Mouse (Mus musculus) limb, embryonic 10.5 days (tissue): ENCODE data around the gene Mmd. TPM values are rescaled to one million over a fixed set of nuclear protein-coding genes. Genes with fewer than 3 reads are reported as not detected.

ENCODE experiments used
- DNase-seq: peaks from one replicate; pipeline ENCODE4 v3.0.0-alpha.2; 2017; ENCODE audit warnings: low spot score
- H3K27ac ChIP-seq: fragments of 300-500 bp; sonication (generic); 2 replicates; pipeline ENCODE4 v1.5.1; 2016; ENCODE audit warnings: mild to moderate bottlenecking
- H3K27me3 ChIP-seq: fragments of 300-500 bp; sonication (generic); 2 replicates; pipeline ENCODE4 v1.6.1; 2016; ENCODE audit warnings: low read depth, mild to moderate bottlenecking; ENCODE audit not compliant: poor library complexity, severe bottlenecking
- H3K36me3 ChIP-seq: fragments of 300-500 bp; sonication (generic); 2 replicates; pipeline ENCODE4 v1.6.1; 2016; ENCODE audit warnings: mild to moderate bottlenecking, moderate library complexity
- H3K4me1 ChIP-seq: fragments of 300-500 bp; sonication (generic); 2 replicates; pipeline ENCODE4 v1.6.1; 2016
- H3K4me3 ChIP-seq: fragments of 300-500 bp; sonication (generic); 2 replicates; pipeline ENCODE4 v1.5.1; 2016; ENCODE audit warnings: mild to moderate bottlenecking, moderate library complexity
- H3K9me3 ChIP-seq: fragments of 300-500 bp; sonication (generic); replicated peaks from 2 replicates; pipeline ENCODE4 v1.6.1; 2016; ENCODE audit warnings: mild to moderate bottlenecking
- WGBS: fragments of 180-500 bp; shearing (Covaris S2); methylation state at CpG from one replicate; pipeline ENCODE4 v1.1.7; 2016; 5-methylcytosine and 5-hydroxymethylcytosine counted together
- polyA plus RNA-seq: library from polyadenylated mRNA; unstranded; fragments of >200 nt; fragmentation: Nextera tagmentation; extraction: Ambion mirVana; gene quantifications from 2 replicates; pipeline ENCODE4 v1.2.1, GENCODE M21; 2016

Mmd gene
- polyA plus RNA-seq, 1 experiment from 2014 or later = 38.0 TPM

DNA sequence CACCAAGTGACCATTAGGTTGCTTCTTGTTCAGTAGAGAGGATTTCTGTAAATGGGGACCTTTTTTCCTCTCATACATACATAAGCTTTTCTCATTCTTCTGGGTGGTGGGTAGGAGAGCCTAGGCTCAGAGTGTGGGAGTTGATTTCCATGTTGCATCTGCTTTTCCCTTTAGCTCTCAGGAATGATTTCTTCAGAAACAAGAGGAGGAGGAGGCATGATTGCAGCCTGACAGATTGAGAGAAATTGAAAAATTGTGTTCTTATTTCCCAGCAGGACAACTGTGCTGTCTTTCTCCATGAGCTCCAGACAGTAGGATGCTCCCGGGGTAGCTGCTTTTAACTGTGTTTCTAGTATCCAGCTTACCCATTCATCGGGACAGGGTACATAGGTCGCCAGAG lies 5.3 kb downstream of the Mmd start:
- WGBS = 94% methylated on average over 3 of the region's 3 CpGs
- H3K27me3 ChIP-seq = no peaks in the 10 kb centered on the region

GRCm38 (mm10) chr11:90255687-90256086 lies 6.4 kb downstream of the Mmd start:
- Histone ChIP-seq H3K4me1 (peaks cover 9% of the 10 kb centered on the region), H3K27ac (no peak overlapping the region), H3K36me3 (peaks cover 47% of the 10 kb centered on the region), H3K9me3 (no peaks in the 10 kb centered on the region), H3K4me3 (no peak overlapping the region), H3K27me3 (no peaks in the 10 kb centered on the region)
- no peak for DNase-seq
- WGBS = 82% methylated on average over 6 of the region's 6 CpGs

More for the DNA sequence above, 5.3 kb downstream of the Mmd start:
- Histone ChIP-seq H3K4me1 (peaks cover 19% of the 10 kb centered on the region), H3K4me3 (no peak overlapping the region), H3K9me3 (no peaks in the 10 kb centered on the region), H3K36me3 (peaks cover 36% of the 10 kb centered on the region), H3K27ac (no peak overlapping the region)
- no peak for DNase-seq

GRCm38 (mm10) chr11:90256833-90257525 lies 7.7 kb downstream of the Mmd start:
- Histone ChIP-seq H3K4me1 (peaks cover 4% of the 10 kb centered on the region; the same call in 1 of the 2 replicates), H3K27me3 (no peaks in the 10 kb centered on the region), H3K4me3 (no peak overlapping the region), H3K36me3 (peaks cover 54% of the 10 kb centered on the region), H3K9me3 (no peaks in the 10 kb centered on the region), H3K27ac (no peak overlapping the region)
- 79% methylated on average over 16 of the region's 16 CpGs for WGBS
- DNase-seq = no peak

DNA sequence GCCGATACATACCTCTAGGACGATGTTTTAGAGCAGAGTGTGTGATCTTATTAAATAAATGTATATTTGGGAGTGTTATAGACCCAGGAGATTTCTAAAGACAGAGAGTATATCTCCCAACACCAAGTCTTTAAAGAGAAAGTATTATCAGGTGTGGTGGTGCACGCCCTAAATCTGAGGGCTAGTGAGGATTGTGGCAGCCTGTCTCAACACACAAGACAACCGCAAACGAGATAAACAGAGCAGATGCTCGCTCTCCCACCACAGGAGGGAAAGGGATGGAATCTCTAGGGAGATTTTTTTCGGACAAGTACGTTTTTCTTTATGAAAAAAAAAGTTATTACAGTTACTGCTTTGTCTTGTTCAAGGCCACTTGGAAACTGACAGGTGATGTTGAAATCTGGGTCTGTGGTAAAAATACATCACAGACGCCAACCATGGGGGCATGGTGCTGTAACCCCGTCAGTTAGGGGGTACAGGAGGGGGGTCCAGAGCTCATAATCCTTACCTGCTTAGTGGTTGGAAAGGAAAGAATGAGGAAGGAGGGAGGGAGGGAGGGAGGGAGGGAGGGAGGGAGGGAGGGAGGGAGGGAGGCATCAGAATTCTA lies 9.2 kb downstream of the Mmd start:
- H3K4me3 ChIP-seq = no peak overlapping the region
- H3K9me3 ChIP-seq = no peaks in the 10 kb centered on the region
- peaks cover 63% of the 10 kb centered on the region for H3K36me3 ChIP-seq
- DNase-seq = no peak
- no peaks in the 10 kb centered on the region for H3K4me1 ChIP-seq
- no peaks in the 10 kb centered on the region for H3K27me3 ChIP-seq
- H3K27ac ChIP-seq = no peak overlapping the region
- WGBS = 87% methylated on average over 10 of the region's 10 CpGs

- Histone ChIP-seq H3K9me3 (no peaks in the 10 kb centered on the region), H3K27me3 (no peaks in the 10 kb centered on the region), H3K27ac (no peak overlapping the region), H3K4me1 (0 out of 2 replicates have a peak, but pooled peaks cover under 1% of the 10 kb centered on the region), H3K36me3 (peaks cover 69% of the 10 kb centered on the region), H3K4me3 (no peak overlapping the region)
- 71% methylated on average over 4 of the region's 4 CpGs for WGBS
- no peak for DNase-seq
These were observed 9.8 kb downstream of the Mmd start for GRCm38 (mm10) chr11:90259071-90259470.

DNA sequence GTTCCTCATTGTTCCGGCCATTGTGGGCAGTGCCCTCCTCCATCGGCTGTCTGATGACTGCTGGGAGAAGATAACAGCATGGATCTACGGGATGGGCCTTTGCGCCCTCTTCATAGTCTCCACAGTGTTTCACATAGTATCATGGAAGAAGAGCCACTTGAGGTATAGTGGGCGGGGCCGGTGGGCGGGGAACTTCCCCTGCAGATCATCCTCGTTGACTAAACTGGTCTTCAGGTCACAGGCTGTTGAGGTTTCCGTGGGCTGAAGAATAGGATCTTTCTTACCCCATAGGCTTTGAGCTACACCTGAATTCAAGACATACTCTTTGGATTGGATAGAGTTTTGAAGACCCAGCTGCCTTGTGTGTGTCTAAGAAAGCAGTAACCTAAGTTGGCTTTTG lies 10.6 kb downstream of the Mmd start:
- no peaks in the 10 kb centered on the region for H3K27me3 ChIP-seq
- no peaks in the 10 kb centered on the region for H3K9me3 ChIP-seq
- no peak overlapping the region for H3K27ac ChIP-seq
- H3K36me3 ChIP-seq = peaks cover 77% of the 10 kb centered on the region
- 87% methylated on average over 9 of the region's 9 CpGs for WGBS
- no peak for DNase-seq
- H3K4me3 ChIP-seq = no peak overlapping the region
- H3K4me1 ChIP-seq = 0 out of 2 replicates have a peak, but pooled peaks cover 3% of the 10 kb centered on the region

DNA sequence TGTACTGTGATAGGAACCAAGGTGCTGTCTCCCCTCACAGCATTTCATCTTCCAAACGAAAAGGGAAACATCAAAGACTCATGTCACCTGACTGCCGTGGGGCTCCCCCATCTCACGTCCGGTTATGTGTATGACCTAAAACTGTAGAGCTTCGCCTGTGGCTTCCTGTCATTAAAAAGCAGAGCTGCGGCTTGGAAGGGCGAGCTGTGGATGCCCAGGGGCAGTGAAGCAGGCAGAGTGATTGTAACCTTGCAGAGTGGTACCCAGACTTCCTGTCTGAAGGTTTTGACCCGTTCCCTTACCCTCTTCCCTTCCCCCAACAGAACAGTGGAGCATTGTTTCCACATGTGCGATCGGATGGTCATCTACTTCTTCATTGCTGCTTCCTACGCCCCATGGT lies 14.9 kb downstream of the Mmd start:
- peaks cover 88% of the 10 kb centered on the region for H3K36me3 ChIP-seq
- H3K9me3 ChIP-seq = no peaks in the 10 kb centered on the region
- 82% methylated on average over 11 of the region's 11 CpGs for WGBS
- no peak overlapping the region for H3K4me3 ChIP-seq
- H3K4me1 ChIP-seq = peaks cover 6% of the 10 kb centered on the region; the same call in 1 of the 2 replicates
- H3K27me3 ChIP-seq = no peaks in the 10 kb centered on the region
- no peak overlapping the region for H3K27ac ChIP-seq
- DNase-seq = no peak

DNA sequence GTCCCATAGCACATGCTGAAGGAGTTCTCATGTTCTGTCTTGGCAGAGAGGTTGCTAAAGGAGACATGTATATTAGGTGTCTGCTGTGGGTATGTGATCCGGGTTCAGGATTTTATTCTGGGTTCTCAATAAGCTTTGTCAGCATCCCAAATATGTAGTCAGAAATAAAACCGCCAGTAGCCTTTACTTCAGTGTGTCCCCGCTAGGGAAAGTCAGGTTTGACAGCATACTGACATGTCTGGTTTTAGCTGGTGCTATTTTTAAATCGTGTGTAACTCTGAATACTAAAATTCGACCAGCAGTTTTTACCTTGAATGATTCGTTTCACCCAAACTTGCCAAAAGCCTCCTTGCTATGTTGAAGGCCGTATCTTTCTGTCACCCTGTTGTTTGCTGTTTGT lies 16.3 kb downstream of the Mmd start:
- Histone ChIP-seq H3K36me3 (peaks cover 91% of the 10 kb centered on the region), H3K4me1 (peaks cover 13% of the 10 kb centered on the region; the same call in 1 of the 2 replicates), H3K27me3 (no peaks in the 10 kb centered on the region), H3K27ac (no peak overlapping the region), H3K4me3 (no peak overlapping the region), H3K9me3 (no peaks in the 10 kb centered on the region)
- WGBS = 88% methylated on average over 7 of the region's 7 CpGs
- DNase-seq = no peak

DNA sequence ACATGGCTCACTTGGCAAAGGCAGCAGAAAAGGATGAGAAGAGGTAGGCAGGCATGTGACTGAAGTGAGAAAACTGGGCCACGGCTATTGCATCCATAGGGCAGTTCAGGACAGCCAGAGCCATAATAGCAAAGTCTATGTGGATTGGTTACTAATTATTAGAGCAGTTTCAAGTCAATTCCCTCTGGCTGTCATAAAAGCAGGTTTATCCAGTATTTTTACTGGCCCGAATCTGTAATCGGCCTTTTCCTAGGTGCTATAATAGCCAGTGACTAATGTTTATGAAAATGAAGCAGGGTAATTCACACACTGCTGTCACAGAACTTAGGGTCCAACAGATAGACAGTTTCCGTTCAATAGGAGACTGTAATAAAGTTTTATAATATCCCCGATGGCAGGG lies 19.7 kb downstream of the Mmd start:
- Histone ChIP-seq H3K36me3 (peaks cover 81% of the 10 kb centered on the region), H3K27me3 (no peaks in the 10 kb centered on the region), H3K27ac (no peak overlapping the region), H3K4me3 (no peak overlapping the region), H3K9me3 (no peaks in the 10 kb centered on the region), H3K4me1 (peaks cover 13% of the 10 kb centered on the region; the same call in 1 of the 2 replicates)
- WGBS = 74% methylated on average over 5 of the region's 5 CpGs
- no peak for DNase-seq

DNA sequence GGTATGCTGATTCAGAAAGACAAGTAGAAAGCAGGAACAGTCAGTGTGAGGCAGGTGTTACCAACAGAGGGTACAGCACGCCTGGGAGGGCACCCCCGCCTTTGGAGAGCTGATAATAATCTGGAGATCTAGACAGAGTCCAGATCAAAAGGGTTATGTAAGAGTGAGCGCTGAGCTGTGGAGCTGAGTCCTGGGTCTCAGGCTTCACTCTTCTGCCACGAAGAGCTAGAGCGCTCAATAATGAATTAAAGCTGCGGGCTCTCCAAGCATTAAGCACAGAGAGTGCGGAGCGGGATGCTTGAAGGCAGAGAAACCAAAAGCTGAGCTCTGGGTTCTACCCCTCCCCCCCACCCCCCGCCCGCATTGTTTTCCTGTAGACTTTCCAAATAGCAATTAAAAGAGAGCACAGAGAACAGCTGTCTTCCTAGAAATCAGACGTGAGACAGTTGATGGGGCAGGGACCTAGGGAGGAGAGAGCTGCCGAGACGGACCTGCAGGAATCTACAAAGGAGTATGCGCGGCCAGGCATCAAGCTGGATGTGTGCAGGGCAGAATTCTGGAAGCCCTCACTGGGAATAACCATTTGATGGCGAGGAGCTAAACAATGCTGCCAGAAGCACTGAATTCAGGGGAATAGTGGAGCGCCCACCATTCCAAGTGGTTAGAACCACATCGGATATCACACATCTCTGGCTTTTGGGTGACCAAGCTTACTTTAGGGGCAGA lies 20.3 kb downstream of the Mmd start:
- H3K4me1 ChIP-seq = peaks cover 10% of the 10 kb centered on the region; the same call in 1 of the 2 replicates
- no peaks in the 10 kb centered on the region for H3K9me3 ChIP-seq
- no peak for DNase-seq
- WGBS = 52% methylated on average over 18 of the region's 18 CpGs
- peaks cover 81% of the 10 kb centered on the region for H3K36me3 ChIP-seq
- H3K27me3 ChIP-seq = no peaks in the 10 kb centered on the region
- no peak overlapping the region for H3K27ac ChIP-seq
- H3K4me3 ChIP-seq = no peak overlapping the region

DNA sequence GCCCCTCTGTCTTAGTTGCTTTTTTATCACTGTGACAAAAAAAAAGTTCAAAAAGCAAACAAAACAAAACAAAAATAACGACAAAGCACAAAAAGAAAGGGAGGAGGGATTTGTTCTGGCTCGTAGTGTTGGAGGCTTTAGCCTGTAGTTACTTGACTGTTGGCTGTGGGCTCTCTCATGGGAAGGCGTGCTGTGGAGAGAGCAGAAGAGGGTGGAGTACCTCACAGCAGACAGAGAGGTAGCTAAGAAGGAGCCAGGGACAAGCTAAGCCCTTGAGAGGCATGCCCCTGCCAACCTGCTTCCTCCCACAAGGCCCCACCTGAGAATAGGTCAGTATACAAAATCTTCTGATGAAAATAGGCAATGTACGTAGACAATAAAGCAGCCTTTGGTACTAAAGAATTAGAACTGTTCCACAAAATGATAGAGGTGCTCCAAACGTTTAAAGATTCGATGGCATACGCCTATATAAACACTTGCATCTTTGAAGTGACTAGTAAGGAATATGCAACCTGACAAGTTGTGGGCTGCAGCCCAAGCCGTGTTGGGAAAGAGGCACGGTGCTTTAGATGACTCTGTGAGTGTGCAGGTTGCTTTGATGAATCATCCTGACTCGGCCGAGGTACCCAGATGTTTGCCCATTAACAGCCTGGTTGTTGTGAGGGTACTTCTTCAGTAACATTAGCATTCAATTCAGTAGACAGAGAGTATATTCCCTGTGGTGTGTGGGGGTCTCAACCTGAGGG lies 21.0 kb downstream of the Mmd start:
- H3K4me1 ChIP-seq = peaks cover 10% of the 10 kb centered on the region; the same call in 1 of the 2 replicates
- no peak overlapping the region for H3K27ac ChIP-seq
- WGBS = 87% methylated on average over 11 of the region's 11 CpGs
- H3K36me3 ChIP-seq = peaks cover 79% of the 10 kb centered on the region
- H3K9me3 ChIP-seq = no peaks in the 10 kb centered on the region
- DNase-seq = no peak
- no peak overlapping the region for H3K4me3 ChIP-seq
- H3K27me3 ChIP-seq = no peaks in the 10 kb centered on the region

- WGBS = 71% methylated on average over 1 of the region's 1 CpGs
These were observed 24.9 kb downstream of the Mmd start for GRCm38 (mm10) chr11:90274187-90274586.

More at GRCm38 (mm10) chr11:90274187-90274586, 24.9 kb downstream of the Mmd start:
- DNase-seq = no peak
- Histone ChIP-seq H3K4me1 (peaks cover 6% of the 10 kb centered on the region; the same call in 1 of the 2 replicates), H3K9me3 (no peaks in the 10 kb centered on the region), H3K27ac (no peak overlapping the region), H3K4me3 (no peak overlapping the region), H3K36me3 (peaks cover 63% of the 10 kb centered on the region), H3K27me3 (no peaks in the 10 kb centered on the region)
